Mouse (Mus musculus) heart, adult 2 months (tissue): ENCODE measurements around the gene Ptpn13.

ENCODE experiments used
- CTCF ChIP-seq: fragments of 200-600 bp; IDR thresholded peaks from 2 replicates; pipeline ENCODE4 v1.8.1; 2022; ENCODE audit warnings: antibody characterized with exemption, mild to moderate bottlenecking, moderate library complexity
- EP300 ChIP-seq: fragments of 200-500 bp; IDR thresholded peaks from 2 replicates; pipeline ENCODE4 v1.6.1; 2011; ENCODE audit warnings: low read depth, low read length, control low read depth; ENCODE audit not compliant: insufficient read depth

DNA sequence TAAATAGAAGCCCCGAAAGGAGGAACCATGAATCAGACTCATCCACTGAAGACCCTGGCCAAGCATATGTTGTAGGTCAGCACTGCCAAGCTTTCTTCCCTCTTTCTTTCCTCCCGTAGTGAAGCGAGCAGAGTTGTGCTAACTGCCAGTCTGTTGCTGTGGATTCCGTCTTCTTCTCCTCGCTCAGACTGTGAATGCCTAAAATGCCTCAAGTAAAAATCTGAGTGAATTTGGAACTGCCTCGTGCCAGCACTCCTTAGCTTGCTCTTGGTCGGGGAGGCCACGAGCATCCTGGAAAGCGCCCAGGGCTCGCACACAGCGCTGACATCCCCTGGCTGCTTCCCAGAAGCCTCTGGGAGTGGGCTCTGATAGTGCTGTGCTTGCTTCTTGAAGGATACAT lies 116.5 kb downstream of the Ptpn13 start:
- TF ChIP-seq EP300 (no peak), CTCF (no peak)
